ENCODE assay signal across 7 mouse cellular contexts in genomic region chr7:19279581-19280114, GRCm38 (mm10). TPM values are rescaled to one million over a fixed set of nuclear protein-coding genes. Genes with fewer than 3 reads are reported as not detected.
A peak's percentile ranks its signal among the peaks of the same experiment; 100 is the strongest.
DNase-seq lines count a peak whose midpoint lies in the region; ATAC-seq and TF ChIP-seq lines count a peak whose summit lies in the region.

Gene Ppm1n, minus strand, starts transcription at chr7:19280064.

- peaks cover 14% of the 10 kb centered on the region for H3K4me1 ChIP-seq in testis, adult 2 months (ENCODE audit: control insufficient read depth, insufficient read depth, low read length)
- peaks cover 22% of the 10 kb centered on the region for H3K4me1 ChIP-seq in forebrain, embryonic 16.5 days (replicated peaks; ENCODE audit: control insufficient read depth, insufficient read depth, low read length)
- peaks cover 18% of the 10 kb centered on the region for H3K4me1 ChIP-seq in liver, embryonic 16.5 days (ENCODE audit: control insufficient read depth, low read depth, low read length)

- TF ChIP-seq CTCF in testis, adult 2 months (IDR thresholded peaks at IDR 0.05; ENCODE audit: control insufficient read depth, insufficient read depth, insufficient replicate concordance, low read depth, low read length) = no peak

- peak within 1 kb of the TSS; percentile 32 for H3K4me2 ChIP-seq in forebrain, embryonic 16.5 days (ENCODE audit: low read length)
- H3K4me2 ChIP-seq in liver, embryonic 16.5 days (ENCODE audit: low read depth, low read length) = 0 out of 2 replicates have a peak within 1 kb of the TSS, but pooled peaks have one; percentile 5

- H3K27ac ChIP-seq in testis, adult 2 months (ENCODE audit: control insufficient read depth, insufficient read depth, low read depth, low read length) = no peak within 1 kb of the TSS
- no peak within 1 kb of the TSS for H3K27ac ChIP-seq in forebrain, embryonic 16.5 days (ENCODE audit: low read length)
- H3K27ac ChIP-seq in liver, embryonic 16.5 days (ENCODE audit: low read length) = no peak within 1 kb of the TSS

- no peak for TF ChIP-seq POLR2A in testis, adult 2 months (IDR thresholded peaks at IDR 0.05; ENCODE audit: control insufficient read depth, low read depth, low read length)

- 0 out of 2 replicates have a peak within 1 kb of the TSS, but pooled peaks have one; percentile 17 for H3K9ac ChIP-seq in forebrain, embryonic 16.5 days (replicated peaks; ENCODE audit: low read depth, low read length)
- H3K9ac ChIP-seq in liver, embryonic 16.5 days (ENCODE audit: low read depth, low read length) = no peak within 1 kb of the TSS

- no peak for ATAC-seq in forebrain, embryonic 16.5 days
- no peak for ATAC-seq in liver, embryonic 16.5 days (ENCODE audit: low read depth)

- peak within 1 kb of the TSS; percentile 63 for H3K4me3 ChIP-seq in testis, adult 2 months (ENCODE audit: control insufficient read depth, low read depth, low read length)
- H3K4me3 ChIP-seq in forebrain, embryonic 16.5 days (replicated peaks; ENCODE audit: low read length) = peak within 1 kb of the TSS; percentile 22
- peak within 1 kb of the TSS; percentile 11; the same call in 1 of the 2 replicates for H3K4me3 ChIP-seq in liver, embryonic 16.5 days (ENCODE audit: low read depth, low read length)

- no peak for DNase-seq in testis, postnatal 10 days (ENCODE audit: low spot score)
- DNase-seq in thymus, postnatal 0 days (ENCODE audit: low spot score) = peak; percentile 58
- DNase-seq in adrenal gland, postnatal 25 days = no peak
- DNase-seq in adrenal gland, postnatal 36 days = no peak

- H3K27me3 ChIP-seq in testis, adult 2 months (ENCODE audit: control insufficient read depth, insufficient read depth, low read length) = no peaks in the 10 kb centered on the region
- peaks cover 37% of the 10 kb centered on the region for H3K27me3 ChIP-seq in forebrain, embryonic 16.5 days (replicated peaks; ENCODE audit: control insufficient read depth, insufficient read depth, low read length)
- H3K27me3 ChIP-seq in liver, embryonic 16.5 days (ENCODE audit: control insufficient read depth, insufficient read depth, low read depth, low read length) = peaks cover 66% of the 10 kb centered on the region

- WGBS in forebrain, embryonic 16.5 days = under 1% methylated on average over 44 of the region's 46 CpGs
- 2% methylated on average over 46 of the region's 46 CpGs for WGBS in liver, embryonic 16.5 days (ENCODE audit: insufficient replicate concordance)

- no peaks in the 10 kb centered on the region for H3K9me3 ChIP-seq in forebrain, embryonic 16.5 days (ENCODE audit: control insufficient read depth, low read length)
- H3K9me3 ChIP-seq in liver, embryonic 16.5 days (replicated peaks; ENCODE audit: control insufficient read depth, low read length) = no peaks in the 10 kb centered on the region

- H3K36me3 ChIP-seq in testis, adult 2 months (ENCODE audit: control insufficient read depth, insufficient read depth, low read length) = no peaks in the 10 kb centered on the region
- no peaks in the 10 kb centered on the region for H3K36me3 ChIP-seq in forebrain, embryonic 16.5 days (ENCODE audit: control insufficient read depth, insufficient read depth)
- no peaks in the 10 kb centered on the region for H3K36me3 ChIP-seq in liver, embryonic 16.5 days (ENCODE audit: control insufficient read depth, insufficient read depth)

RNA-seq across cellular contexts. Expression of gene Ppm1n, which starts in this region (rescaled TPM):
- 0.20 and 0.30 TPM in 2 replicates for polyA plus RNA-seq in testis, adult 2 months (2012; rRNA removed)
- polyA plus RNA-seq in forebrain, embryonic 16.5 days (2015; fragmentation: Nextera tagmentation; extraction: Ambion mirVana) = 0.39 and 0.61 TPM in 2 replicates
- polyA plus RNA-seq in liver, embryonic 16.5 days (2015; fragmentation: Nextera tagmentation; extraction: Ambion mirVana) = 0.11 TPM in 1 of 2 replicates, not detected in the other
- 0.27 and 0.30 TPM in 2 replicates for polyA plus RNA-seq in thymus, postnatal 0 days (2015; fragmentation: Nextera tagmentation; extraction: Ambion mirVana)
- not detected in 2 replicates for total RNA-seq in adrenal gland, postnatal 25 days (2021)
- not detected for total RNA-seq in adrenal gland, postnatal 36 days (2021)

Comparison
In these comparisons a context has a peak if more than half of its experiments do, and no peak if none do; other contexts are left out.
1. Peak in DNase-seq in thymus, postnatal 0 days; RNA of the gene not detected or under 1 TPM.
2. H3K4me3 ChIP-seq: peak in every context shown above with its lines; median percentile 63 in testis, adult 2 months; 22 in forebrain, embryonic 16.5 days; 11 in liver, embryonic 16.5 days.